Mouse (Mus musculus) neural tube, embryonic 13.5 days (tissue): ENCODE data around the gene Tacc2. TPM values are rescaled to one million over a fixed set of nuclear protein-coding genes. Genes with fewer than 3 reads are reported as not detected.

ENCODE experiments used
- ATAC-seq: fragments of 200-750 bp; cut with Nextera tagmentation; 2 replicates; pipeline ENCODE4 v1.8.0; 2017; ENCODE audit warnings: low read depth, mild to moderate bottlenecking, moderate TSS enrichment, moderate library complexity
- H3K27ac ChIP-seq: fragments of 300-500 bp; sonication (generic); replicated peaks from 2 replicates; pipeline ENCODE4 v1.5.1; 2015; ENCODE audit warnings: moderate library complexity, mild to moderate bottlenecking, inconsistent platforms
- H3K27me3 ChIP-seq: fragments of 300-500 bp; sonication (generic); 2 replicates; pipeline ENCODE4 v1.6.1; 2015; ENCODE audit warnings: mild to moderate bottlenecking, inconsistent platforms
- H3K36me3 ChIP-seq: fragments of 300-500 bp; sonication (generic); 2 replicates; pipeline ENCODE4 v1.6.1; 2015; ENCODE audit warnings: mild to moderate bottlenecking, inconsistent platforms
- H3K4me1 ChIP-seq: fragments of 300-500 bp; sonication (generic); replicated peaks from 2 replicates; pipeline ENCODE4 v1.6.1; 2015; ENCODE audit warnings: inconsistent platforms
- H3K4me2 ChIP-seq: fragments of 300-500 bp; sonication (generic); 2 replicates; pipeline ENCODE4 v1.6.1; 2015; ENCODE audit warnings: inconsistent platforms, mild to moderate bottlenecking, moderate library complexity
- H3K4me3 ChIP-seq: fragments of 300-500 bp; sonication (generic); 2 replicates; pipeline ENCODE4 v1.5.1; 2015; ENCODE audit warnings: mild to moderate bottlenecking, inconsistent platforms
- H3K9ac ChIP-seq: fragments of 300-500 bp; sonication (generic); 2 replicates; pipeline ENCODE4 v1.6.1; 2015; ENCODE audit warnings: moderate library complexity, mild to moderate bottlenecking, inconsistent platforms
- H3K9me3 ChIP-seq: fragments of 300-500 bp; sonication (generic); 2 replicates; pipeline ENCODE4 v1.6.1; 2016; ENCODE audit warnings: inconsistent platforms
- WGBS: fragments of 180-500 bp; shearing (Covaris S2); methylation state at CpG from one replicate; pipeline ENCODE4 v1.1.7; 2015; 5-methylcytosine and 5-hydroxymethylcytosine counted together
- polyA plus RNA-seq: library from polyadenylated mRNA; unstranded; fragments of >200 nt; fragmentation: Nextera tagmentation; extraction: Ambion mirVana; gene quantifications from 2 replicates; pipeline ENCODE4 v1.2.1, GENCODE M21; 2015

Tacc2 gene
- polyA plus RNA-seq, 1 experiment from 2014 or later, result 77.9 TPM

- H3K36me3 ChIP-seq, result peaks cover 20% of the 10 kb centered on the region
- H3K9ac ChIP-seq, result no peak overlapping the region
- no peak for ATAC-seq
- no peak overlapping the region for H3K4me2 ChIP-seq
- H3K27ac ChIP-seq, result no peak overlapping the region
- H3K27me3 ChIP-seq, result no peaks in the 10 kb centered on the region
- no peak overlapping the region for H3K4me3 ChIP-seq
- H3K9me3 ChIP-seq, result no peaks in the 10 kb centered on the region
- H3K4me1 ChIP-seq, result peaks cover 75% of the 10 kb centered on the region
These were observed 121.2 kb downstream of the Tacc2 start for GRCm38 (mm10) chr7:130698480-130698879.

- Histone ChIP-seq H3K27me3 (no peaks in the 10 kb centered on the region), H3K4me3 (no peak overlapping the region), H3K4me2 (no peak overlapping the region), H3K27ac (no peak overlapping the region), H3K9ac (no peak overlapping the region), H3K4me1 (peaks cover 59% of the 10 kb centered on the region), H3K9me3 (no peaks in the 10 kb centered on the region), H3K36me3 (peaks cover 20% of the 10 kb centered on the region)
- ATAC-seq, result no peak
- 88% methylated on average over 1 of the region's 1 CpGs for WGBS
These were observed 124.1 kb downstream of the Tacc2 start for GRCm38 (mm10) chr7:130701336-130701735.

- Histone ChIP-seq H3K4me2 (no peak overlapping the region), H3K27ac (no peak overlapping the region), H3K4me1 (peaks cover 56% of the 10 kb centered on the region), H3K9me3 (no peaks in the 10 kb centered on the region), H3K4me3 (no peak overlapping the region), H3K27me3 (no peaks in the 10 kb centered on the region), H3K9ac (no peak overlapping the region), H3K36me3 (peaks cover 13% of the 10 kb centered on the region)
- ATAC-seq, result no peak
- 91% methylated on average over 2 of the region's 2 CpGs for WGBS
These were observed 128.0 kb downstream of the Tacc2 start for GRCm38 (mm10) chr7:130705230-130705629.

- H3K9me3 ChIP-seq, result no peaks in the 10 kb centered on the region
- H3K4me1 ChIP-seq, result peaks cover 68% of the 10 kb centered on the region
- H3K4me2 ChIP-seq, result no peak overlapping the region
- H3K36me3 ChIP-seq, result no peaks in the 10 kb centered on the region
- no peak for ATAC-seq
- H3K9ac ChIP-seq, result peak overlapping the region; percentile 38; the same call in 1 of the 2 replicates
- WGBS, result 36% methylated on average over 9 of the region's 9 CpGs
- no peaks in the 10 kb centered on the region for H3K27me3 ChIP-seq
- no peak overlapping the region for H3K4me3 ChIP-seq
- peak overlapping the region; percentile 29 for H3K27ac ChIP-seq
These were observed 131.7 kb downstream of the Tacc2 start for GRCm38 (mm10) chr7:130708940-130709339.

- peaks cover 72% of the 10 kb centered on the region for H3K4me1 ChIP-seq
- H3K4me2 ChIP-seq, result no peak overlapping the region
These were observed 132.4 kb downstream of the Tacc2 start for GRCm38 (mm10) chr7:130709372-130710274.

GRCm38 (mm10) chr7:130711851-130712250 is 134.6 kb downstream of the Tacc2 start:
- H3K36me3 ChIP-seq, result peaks cover 8% of the 10 kb centered on the region
- no peaks in the 10 kb centered on the region for H3K27me3 ChIP-seq
- H3K4me2 ChIP-seq, result no peak overlapping the region
- no peak overlapping the region for H3K9ac ChIP-seq
- ATAC-seq, result no peak
- 91% methylated on average over 7 of the region's 7 CpGs for WGBS
- H3K4me3 ChIP-seq, result no peak overlapping the region
- H3K9me3 ChIP-seq, result no peaks in the 10 kb centered on the region
- H3K27ac ChIP-seq, result no peak overlapping the region
- H3K4me1 ChIP-seq, result peaks cover 69% of the 10 kb centered on the region

More at GRCm38 (mm10) chr7:130709372-130710274, 132.4 kb downstream of the Tacc2 start:
- H3K36me3 ChIP-seq, result no peaks in the 10 kb centered on the region
- H3K4me3 ChIP-seq, result no peak overlapping the region
- H3K27ac ChIP-seq, result peak overlapping the region; percentile 29
- peak overlapping the region; percentile 38; the same call in 1 of the 2 replicates for H3K9ac ChIP-seq
- ATAC-seq, result no peak
- H3K9me3 ChIP-seq, result no peaks in the 10 kb centered on the region
- no peaks in the 10 kb centered on the region for H3K27me3 ChIP-seq
- 40% methylated on average over 9 of the region's 9 CpGs for WGBS

- 41% methylated on average over 6 of the region's 6 CpGs for WGBS
- peak overlapping the region; percentile 34 for H3K27ac ChIP-seq
- H3K36me3 ChIP-seq, result peaks cover 20% of the 10 kb centered on the region
- H3K27me3 ChIP-seq, result no peaks in the 10 kb centered on the region
- no peak overlapping the region for H3K9ac ChIP-seq
- peaks cover 57% of the 10 kb centered on the region for H3K4me1 ChIP-seq
- no peak overlapping the region for H3K4me2 ChIP-seq
- no peaks in the 10 kb centered on the region for H3K9me3 ChIP-seq
- no peak for ATAC-seq
- no peak overlapping the region for H3K4me3 ChIP-seq
These were observed 136.1 kb downstream of the Tacc2 start for GRCm38 (mm10) chr7:130713319-130713718.

GRCm38 (mm10) chr7:130715467-130715866 is 138.2 kb downstream of the Tacc2 start:
- H3K9me3 ChIP-seq, result no peaks in the 10 kb centered on the region
- peaks cover 31% of the 10 kb centered on the region for H3K36me3 ChIP-seq
- peaks cover 54% of the 10 kb centered on the region for H3K4me1 ChIP-seq
- 71% methylated on average over 3 of the region's 3 CpGs for WGBS
- H3K27me3 ChIP-seq, result no peaks in the 10 kb centered on the region
- H3K4me2 ChIP-seq, result no peak overlapping the region
- no peak overlapping the region for H3K9ac ChIP-seq
- H3K4me3 ChIP-seq, result no peak overlapping the region
- H3K27ac ChIP-seq, result no peak overlapping the region
- ATAC-seq, result no peak

- H3K27me3 ChIP-seq, result no peaks in the 10 kb centered on the region
- H3K36me3 ChIP-seq, result peaks cover 31% of the 10 kb centered on the region
- no peak overlapping the region for H3K4me2 ChIP-seq
- no peak for ATAC-seq
- 94% methylated on average over 4 of the region's 4 CpGs for WGBS
- no peak overlapping the region for H3K27ac ChIP-seq
- peaks cover 55% of the 10 kb centered on the region for H3K4me1 ChIP-seq
- H3K9ac ChIP-seq, result no peak overlapping the region
- H3K4me3 ChIP-seq, result no peak overlapping the region
- no peaks in the 10 kb centered on the region for H3K9me3 ChIP-seq
These were observed 139.1 kb downstream of the Tacc2 start for GRCm38 (mm10) chr7:130716341-130716740.

- Histone ChIP-seq H3K4me3 (no peak overlapping the region), H3K36me3 (peaks cover 31% of the 10 kb centered on the region), H3K27ac (no peak overlapping the region), H3K9me3 (no peaks in the 10 kb centered on the region), H3K4me1 (peaks cover 55% of the 10 kb centered on the region), H3K9ac (no peak overlapping the region), H3K27me3 (no peaks in the 10 kb centered on the region), H3K4me2 (no peak overlapping the region)
- WGBS, result 91% methylated on average over 6 of the region's 6 CpGs
- no peak for ATAC-seq
These were observed 139.8 kb downstream of the Tacc2 start for GRCm38 (mm10) chr7:130716989-130717388.

- Histone ChIP-seq H3K4me2 (0 out of 2 replicates have a peak overlapping the region, but pooled peaks have one; percentile 1), H3K9me3 (no peaks in the 10 kb centered on the region), H3K27ac (peak overlapping the region; percentile 49), H3K36me3 (peaks cover 50% of the 10 kb centered on the region), H3K27me3 (no peaks in the 10 kb centered on the region), H3K9ac (peak overlapping the region; percentile 44), H3K4me1 (peaks cover 31% of the 10 kb centered on the region), H3K4me3 (no peak overlapping the region)
- ATAC-seq, result no peak
- whole genome bisulfite sequencing, result 16% methylated on average over 16 of the region's 16 CpGs
These were observed 142.8 kb downstream of the Tacc2 start for GRCm38 (mm10) chr7:130719931-130720598.

- WGBS, result 64% methylated on average over 9 of the region's 9 CpGs
- no peak overlapping the region for H3K9ac ChIP-seq
- no peak overlapping the region for H3K4me3 ChIP-seq
- H3K4me1 ChIP-seq, result peaks cover 30% of the 10 kb centered on the region
- peak overlapping the region; percentile 49; the same call in 1 of the 2 replicates for H3K27ac ChIP-seq
- peaks cover 57% of the 10 kb centered on the region for H3K36me3 ChIP-seq
- H3K27me3 ChIP-seq, result no peaks in the 10 kb centered on the region
- no peak for ATAC-seq
- no peaks in the 10 kb centered on the region for H3K9me3 ChIP-seq
- H3K4me2 ChIP-seq, result no peak overlapping the region
These were observed 143.6 kb downstream of the Tacc2 start for GRCm38 (mm10) chr7:130720646-130721335.
